Mouse (Mus musculus) kidney, postnatal 0 days (tissue): ENCODE measurements at regions not wholly inside any gene's neighbourhood (a gene's known extent, or its start where the extent isn't known, plus 50 kb on each side); places are given as distances from the start of the nearest gene placed in this dataset.
A peak's percentile ranks its signal among the peaks of the same experiment; 100 is the strongest.

Experiments used
- ATAC-seq: fragments of 200-750 bp; cut with Nextera tagmentation; replicated peaks from 2 replicates; pipeline ENCODE4 v1.8.0; 2017; ENCODE audit warnings: low read depth, moderate number of reproducible peaks, moderate TSS enrichment, moderate library complexity; ENCODE audit not compliant: low FRiP score
- DNase-seq: peaks from one replicate; pipeline ENCODE4 v3.0.0-alpha.2; 2016; ENCODE audit warnings: low spot score
- H3K27ac ChIP-seq: fragments of 300-500 bp; sonication (generic); 2 replicates; pipeline ENCODE4 v1.5.1; 2014; ENCODE audit warnings: mild to moderate bottlenecking
- H3K27me3 ChIP-seq: fragments of 300-500 bp; sonication (generic); 2 replicates; pipeline ENCODE4 v1.6.1; 2014; ENCODE audit warnings: low read length, mixed read lengths; ENCODE audit not compliant: insufficient read depth
- H3K36me3 ChIP-seq: fragments of 300-500 bp; sonication (generic); 2 replicates; pipeline ENCODE4 v1.6.1; 2014; ENCODE audit warnings: low read length, mixed read lengths; ENCODE audit not compliant: insufficient read depth
- H3K4me1 ChIP-seq: fragments of 300-500 bp; sonication (generic); replicated peaks from 2 replicates; pipeline ENCODE4 v1.6.1; 2014; ENCODE audit warnings: antibody characterized with exemption, low read length, mixed read lengths; ENCODE audit not compliant: insufficient read depth
- H3K4me2 ChIP-seq: fragments of 300-500 bp; sonication (generic); 2 replicates; pipeline ENCODE4 v1.6.1; 2014; ENCODE audit warnings: mild to moderate bottlenecking, low read length, moderate library complexity, mixed read lengths
- H3K4me3 ChIP-seq: fragments of 300-500 bp; sonication (generic); replicated peaks from 2 replicates; pipeline ENCODE4 v1.5.1; 2014; ENCODE audit warnings: low read depth, low read length
- H3K9ac ChIP-seq: fragments of 300-500 bp; sonication (generic); 2 replicates; pipeline ENCODE4 v1.6.1; 2014; ENCODE audit warnings: low read depth, low read length
- H3K9me3 ChIP-seq: fragments of 300-500 bp; sonication (generic); replicated peaks from 2 replicates; pipeline ENCODE4 v1.6.1; 2016; ENCODE audit warnings: low read length, inconsistent platforms, mixed read lengths
- CTCF ChIP-seq: IDR thresholded peaks from 2 replicates; pipeline ENCODE4 v1.5.1; 2016; ENCODE audit warnings: antibody characterized with exemption, low read depth, mild to moderate bottlenecking, moderate library complexity
- WGBS: fragments of 180-500 bp; shearing (Covaris S2); extraction: QIAGEN DNeasy Blood & Tissue Kit; methylation state at CpG from one replicate; pipeline ENCODE4 v1.1.7; 2014; 5-methylcytosine and 5-hydroxymethylcytosine counted together

DNA sequence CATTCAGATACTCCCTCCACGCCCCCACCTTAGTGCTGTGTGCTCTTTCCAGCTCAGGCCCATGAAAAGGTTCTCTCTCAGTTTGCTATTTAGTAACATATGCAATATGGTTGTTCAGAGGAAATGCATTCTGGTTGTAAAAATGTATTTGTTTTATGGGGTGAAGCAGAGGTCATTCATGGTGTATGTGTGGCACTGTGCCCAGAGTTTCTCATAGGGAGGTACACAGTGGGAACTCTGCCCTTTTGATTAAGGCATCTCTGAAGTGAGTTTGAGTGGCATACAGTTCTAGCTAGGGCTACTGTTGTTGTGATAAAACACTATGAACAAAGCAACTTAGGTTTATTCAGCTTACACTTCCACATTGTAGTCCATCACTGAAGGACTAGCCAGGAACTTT lies 121.7 kb upstream of the A230072I06Rik start:
- 0 out of 2 replicates have a peak, but pooled peaks cover 4% of the 10 kb centered on the region for H3K27me3 ChIP-seq
- H3K4me1 ChIP-seq, result 0 out of 2 replicates have a peak, but pooled peaks cover 5% of the 10 kb centered on the region
- no peak overlapping the region for H3K9ac ChIP-seq
- no peak overlapping the region for H3K4me3 ChIP-seq
- no peaks in the 10 kb centered on the region for H3K36me3 ChIP-seq
- H3K4me2 ChIP-seq, result no peak overlapping the region
- no peaks in the 10 kb centered on the region for H3K9me3 ChIP-seq
- no peak overlapping the region for H3K27ac ChIP-seq
- TF ChIP-seq CTCF, result no peak
- WGBS, result 78% methylated on average over 1 of the region's 1 CpGs
- DNase-seq, result no peak
- no peak for ATAC-seq

- no peak overlapping the region for H3K4me3 ChIP-seq
- H3K9ac ChIP-seq, result no peak overlapping the region
- 77% methylated on average over 9 of the region's 9 CpGs for WGBS
- TF ChIP-seq CTCF, result no peak
- DNase-seq, result no peak
- no peaks in the 10 kb centered on the region for H3K9me3 ChIP-seq
- no peaks in the 10 kb centered on the region for H3K36me3 ChIP-seq
- H3K4me2 ChIP-seq, result no peak overlapping the region
- 0 out of 2 replicates have a peak, but pooled peaks cover 4% of the 10 kb centered on the region for H3K27me3 ChIP-seq
- H3K27ac ChIP-seq, result no peak overlapping the region
- no peak for ATAC-seq
- 0 out of 2 replicates have a peak, but pooled peaks cover 4% of the 10 kb centered on the region for H3K4me1 ChIP-seq
Measured at GRCm38 (mm10) chr8:12158188-12158587, 120.4 kb upstream of the A230072I06Rik start.

GRCm38 (mm10) chr8:12162921-12163705 lies 115.5 kb upstream of the A230072I06Rik start:
- H3K4me1 ChIP-seq, result 0 out of 2 replicates have a peak, but pooled peaks cover 4% of the 10 kb centered on the region
- ATAC-seq (no peak), DNase-seq (peak; percentile 40)
- peak overlapping the region; percentile 54 for H3K4me2 ChIP-seq
- 0 out of 2 replicates have a peak, but pooled peaks cover 4% of the 10 kb centered on the region for H3K27me3 ChIP-seq
- H3K4me3 ChIP-seq, result peak overlapping the region; percentile 13
- H3K36me3 ChIP-seq, result no peaks in the 10 kb centered on the region
- no peaks in the 10 kb centered on the region for H3K9me3 ChIP-seq
- no peak overlapping the region for H3K27ac ChIP-seq
- 10% methylated on average over 22 of the region's 22 CpGs for WGBS
- TF ChIP-seq CTCF, result no peak
- H3K9ac ChIP-seq, result no peak overlapping the region

GRCm38 (mm10) chr8:12165487-12166152 lies 113.0 kb upstream of the A230072I06Rik start:
- no peak overlapping the region for H3K9ac ChIP-seq
- 61% methylated on average over 23 of the region's 23 CpGs for WGBS

DNA sequence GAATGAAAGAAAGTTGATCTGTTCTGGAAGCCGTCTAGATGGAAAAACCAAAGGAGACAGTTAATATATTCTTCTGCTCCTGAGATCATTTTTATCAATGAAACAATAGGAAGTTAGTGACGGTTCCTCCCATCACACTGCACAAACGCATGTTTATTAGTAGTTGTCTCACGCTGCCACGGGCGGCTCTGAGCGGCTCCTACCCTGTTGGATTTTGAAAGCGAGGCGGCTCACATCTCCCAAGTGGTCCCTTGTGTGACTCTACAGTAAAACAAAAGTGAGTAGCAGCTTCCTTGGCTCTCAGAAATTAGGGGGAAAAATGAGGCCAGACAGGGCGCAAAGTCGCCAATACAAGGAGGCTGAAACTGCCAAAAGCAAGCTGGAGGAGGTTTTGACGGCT lies 106.8 kb upstream of the A230072I06Rik start:
- Histone ChIP-seq H3K27me3 (no peaks in the 10 kb centered on the region), H3K9me3 (no peaks in the 10 kb centered on the region), H3K4me3 (no peak overlapping the region), H3K9ac (no peak overlapping the region), H3K4me2 (no peak overlapping the region), H3K4me1 (no peaks in the 10 kb centered on the region), H3K27ac (no peak overlapping the region), H3K36me3 (no peaks in the 10 kb centered on the region)
- DNase-seq, result no peak
- WGBS, result 74% methylated on average over 12 of the region's 12 CpGs
- no peak for TF ChIP-seq CTCF
- ATAC-seq, result no peak

More at GRCm38 (mm10) chr8:12165487-12166152, 113.0 kb upstream of the A230072I06Rik start:
- TF ChIP-seq CTCF, result no peak
- H3K27ac ChIP-seq, result no peak overlapping the region
- ATAC-seq, result no peak
- no peaks in the 10 kb centered on the region for H3K9me3 ChIP-seq
- 0 out of 2 replicates have a peak, but pooled peaks cover 4% of the 10 kb centered on the region for H3K27me3 ChIP-seq
- no peaks in the 10 kb centered on the region for H3K36me3 ChIP-seq
- H3K4me2 ChIP-seq, result no peak overlapping the region
- 0 out of 2 replicates have a peak, but pooled peaks cover 4% of the 10 kb centered on the region for H3K4me1 ChIP-seq
- no peak overlapping the region for H3K4me3 ChIP-seq
- DNase-seq, result peak; percentile 8

- no peaks in the 10 kb centered on the region for H3K36me3 ChIP-seq
- DNase-seq (no peak), ATAC-seq (no peak)
- no peaks in the 10 kb centered on the region for H3K4me1 ChIP-seq
- no peak overlapping the region for H3K9ac ChIP-seq
- no peak overlapping the region for H3K4me2 ChIP-seq
- no peak for TF ChIP-seq CTCF
- H3K4me3 ChIP-seq, result no peak overlapping the region
- H3K27ac ChIP-seq, result no peak overlapping the region
- H3K27me3 ChIP-seq, result no peaks in the 10 kb centered on the region
- H3K9me3 ChIP-seq, result no peaks in the 10 kb centered on the region
- WGBS, result 65% methylated on average over 13 of the region's 13 CpGs
Measured at GRCm38 (mm10) chr8:12175496-12175895, 103.1 kb upstream of the A230072I06Rik start.
